Mouse (Mus musculus) spleen, adult 2 months (tissue): ENCODE measurements around the gene Bend3.

Experiments
- CTCF ChIP-seq: fragments of 200-500 bp; IDR thresholded peaks from 2 replicates; pipeline ENCODE4 v1.5.1; 2011; ENCODE audit warnings: mild to moderate bottlenecking, inconsistent platforms; ENCODE audit not compliant: insufficient read depth, insufficient read length, insufficient replicate concordance; ENCODE audit errors: extremely low read depth
- POLR2A ChIP-seq: fragments of 200-500 bp; IDR thresholded peaks from 2 replicates; pipeline ENCODE4 v1.6.1; 2011; ENCODE audit warnings: low read depth, low read length, inconsistent platforms

DNA sequence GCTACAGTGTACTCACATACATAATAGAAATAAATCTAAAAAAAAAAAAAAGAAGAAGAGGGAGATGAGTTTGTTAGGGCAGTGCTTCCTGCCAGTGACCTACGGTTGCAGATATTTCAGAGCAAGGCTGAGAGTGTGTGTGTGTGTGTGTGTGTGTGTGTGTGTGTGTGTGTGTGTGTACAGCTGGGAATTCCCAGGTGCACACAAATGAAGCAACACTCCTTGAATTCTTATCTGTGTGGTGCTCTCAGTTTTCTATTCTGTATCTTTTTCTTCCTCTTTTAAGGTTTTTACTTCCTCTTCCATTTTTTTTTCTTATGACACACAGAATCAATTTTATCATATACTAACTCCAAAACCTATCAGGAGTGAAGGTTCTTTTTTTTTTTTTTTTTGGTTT lies 25.7 kb downstream of the Bend3 start:
- no peak for TF ChIP-seq CTCF
- TF ChIP-seq POLR2A, result no peak
